Mouse (Mus musculus) right cerebral cortex, adult 18-20 months (tissue): ENCODE measurements at regions not wholly inside any gene's neighbourhood (a gene's known extent, or its start where the extent isn't known, plus 50 kb on each side); places are given as distances from the start of the nearest gene placed in this dataset.
A peak's percentile ranks its signal among the peaks of the same experiment; 100 is the strongest.

ENCODE experiments used
- DNase-seq: peaks from one replicate; pipeline ENCODE4 v3.0.0; 2022; ENCODE audit warnings: mixed read lengths

- peak; percentile 64 for DNase-seq
These were observed 2458.6 kb upstream of the Gm6569 start for GRCm38 (mm10) chr15:71375775-71376174.
